Mouse (Mus musculus) lung, adult 2 months (tissue): ENCODE results near the gene Ppp1r9b.

Experiments
- CTCF ChIP-seq: fragments of 200-500 bp; IDR thresholded peaks from 2 replicates; pipeline ENCODE4 v1.5.1; 2011; ENCODE audit warnings: mild to moderate bottlenecking, low read length, control low read depth; ENCODE audit not compliant: insufficient read depth
- POLR2A ChIP-seq: fragments of 200-500 bp; IDR thresholded peaks from 2 replicates; pipeline ENCODE4 v1.6.1; 2011; ENCODE audit warnings: low read depth, mild to moderate bottlenecking, control low read depth, low read length, borderline replicate concordance; ENCODE audit errors: extremely low read depth

- TF ChIP-seq POLR2A (no peak), CTCF (no peak)
Observed at GRCm38 (mm10) chr11:94976199-94976598, 14.6 kb upstream of the Ppp1r9b start, which contains the start of gene Sgca.
